In the genomic region with DNA sequence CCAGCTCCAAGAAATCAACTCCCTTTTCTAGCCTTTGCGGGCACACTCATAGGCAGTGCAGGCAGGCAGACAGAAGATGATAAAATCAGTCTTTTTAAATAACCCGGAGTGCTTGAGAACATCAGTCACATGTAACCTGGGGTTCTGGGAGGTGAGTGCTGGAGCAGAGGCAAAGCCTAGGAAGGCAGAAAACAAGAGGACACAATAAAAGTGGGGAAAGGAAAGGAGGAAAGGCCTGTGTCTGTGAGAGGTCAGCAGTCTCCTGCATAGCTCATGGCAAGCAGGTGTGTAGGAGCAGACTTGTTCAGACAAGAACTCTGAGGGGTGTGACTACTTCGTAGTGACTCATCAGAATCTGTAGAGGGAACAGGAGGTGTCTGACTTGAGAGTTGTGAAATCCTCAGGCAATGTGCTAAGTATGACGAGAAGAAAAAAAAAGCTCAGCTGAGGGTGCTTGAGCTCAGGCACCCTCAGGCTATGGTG, we compare ENCODE assay signal across 8 mouse cellular contexts. TPM values are rescaled to one million over a fixed set of nuclear protein-coding genes. Genes with fewer than 3 reads are reported as not detected.
DNase-seq lines count a peak whose midpoint lies in the region; ATAC-seq and TF ChIP-seq lines count a peak whose summit lies in the region.

No protein-coding gene starts in this region.

- no peak for DNase-seq in limb, embryonic 10.5 days (ENCODE audit: low spot score)
- DNase-seq in c-Kit-positive CD71-positive TER-119-positive erythroid progenitor cells, embryonic 14.5 days (ENCODE audit: low spot score) = peak; percentile 78
- peak; percentile 18 for DNase-seq in liver, adult 2 months (ENCODE audit: extremely low read depth, low read depth, low spot score)
- DNase-seq in kidney, adult 18-20 months = no peak
- no peak for DNase-seq in layer of hippocampus, postnatal 36 days

- H3K4me3 ChIP-seq in limb, embryonic 13.5 days = no peak overlapping the region
- no peak overlapping the region for H3K4me3 ChIP-seq in limb, embryonic 10.5 days
- H3K4me3 ChIP-seq in liver, adult 2 months (ENCODE audit: insufficient read depth, low read depth, low read length) = no peak overlapping the region
- H3K4me3 ChIP-seq in stomach, embryonic 14.5 days (ENCODE audit: low read depth, low read length) = no peak overlapping the region

- TF ChIP-seq POLR2A in liver, adult 2 months (IDR thresholded peaks at IDR 0.05; ENCODE audit: extremely low read depth, insufficient read depth, low read length) = no peak

- no peak overlapping the region for H3K27ac ChIP-seq in limb, embryonic 13.5 days
- no peak overlapping the region for H3K27ac ChIP-seq in limb, embryonic 10.5 days
- H3K27ac ChIP-seq in liver, adult 2 months (replicated peaks; ENCODE audit: insufficient read depth, low read depth, low read length) = no peak overlapping the region
- H3K27ac ChIP-seq in stomach, embryonic 14.5 days (ENCODE audit: low read length) = no peak overlapping the region

- no peak for TF ChIP-seq CTCF in liver, adult 2 months (IDR thresholded peaks at IDR 0.05; ENCODE audit: low read depth, low read length)

- peaks cover 13% of the 10 kb centered on the region; the same call in 1 of the 2 replicates for H3K79me2 ChIP-seq in liver, adult 2 months (ENCODE audit: control insufficient read depth, insufficient read depth, low read length)

- H3K27me3 ChIP-seq in limb, embryonic 13.5 days = no peaks in the 10 kb centered on the region
- no peaks in the 10 kb centered on the region for H3K27me3 ChIP-seq in limb, embryonic 10.5 days (ENCODE audit: low read depth, poor library complexity, severe bottlenecking)
- no peaks in the 10 kb centered on the region for H3K27me3 ChIP-seq in liver, adult 2 months (ENCODE audit: control insufficient read depth, insufficient read depth, low read length)
- no peaks in the 10 kb centered on the region for H3K27me3 ChIP-seq in stomach, embryonic 14.5 days (ENCODE audit: control insufficient read depth, insufficient read depth, low read length)

- no peaks in the 10 kb centered on the region for H3K9me3 ChIP-seq in limb, embryonic 13.5 days
- H3K9me3 ChIP-seq in limb, embryonic 10.5 days (replicated peaks) = no peaks in the 10 kb centered on the region
- no peaks in the 10 kb centered on the region for H3K9me3 ChIP-seq in stomach, embryonic 14.5 days (ENCODE audit: control insufficient read depth, low read depth, low read length)

- 80% methylated on average over 4 of the region's 4 CpGs for WGBS in limb, embryonic 13.5 days
- 87% methylated on average over 4 of the region's 4 CpGs for WGBS in limb, embryonic 10.5 days
- 69% methylated on average over 4 of the region's 4 CpGs for WGBS in liver, adult 2 months
- 83% methylated on average over 4 of the region's 4 CpGs for WGBS in stomach, embryonic 14.5 days

- H3K4me2 ChIP-seq in limb, embryonic 13.5 days (replicated peaks) = no peak overlapping the region
- H3K4me2 ChIP-seq in stomach, embryonic 14.5 days (replicated peaks; ENCODE audit: low read depth, low read length) = no peak overlapping the region

- H3K36me3 ChIP-seq in limb, embryonic 13.5 days = peaks cover 32% of the 10 kb centered on the region
- peaks cover 57% of the 10 kb centered on the region for H3K36me3 ChIP-seq in limb, embryonic 10.5 days
- peaks cover 13% of the 10 kb centered on the region; the same call in 1 of the 2 replicates for H3K36me3 ChIP-seq in liver, adult 2 months (ENCODE audit: control insufficient read depth, insufficient read depth, low read length)
- H3K36me3 ChIP-seq in stomach, embryonic 14.5 days (ENCODE audit: control insufficient read depth, insufficient read depth, low read length) = peaks cover 6% of the 10 kb centered on the region; the same call in 1 of the 2 replicates

- ATAC-seq in limb, embryonic 13.5 days (ENCODE audit: low FRiP score, low read depth) = peak; percentile 51; the same call in 1 of the 2 replicates
- peak; percentile 87 for ATAC-seq in stomach, embryonic 14.5 days (ENCODE audit: insufficient number of reproducible peaks, insufficient read depth, low FRiP score, low read depth)
- ATAC-seq in inflammation-experienced regulatory T-cells, adult 6 months = no peak

- no peak overlapping the region for H3K9ac ChIP-seq in limb, embryonic 13.5 days
- H3K9ac ChIP-seq in liver, adult 2 months (ENCODE audit: low read depth, low read length) = no peak overlapping the region
- H3K9ac ChIP-seq in stomach, embryonic 14.5 days (replicated peaks; ENCODE audit: low read depth, low read length) = no peak overlapping the region

- no peaks in the 10 kb centered on the region for H3K4me1 ChIP-seq in limb, embryonic 13.5 days
- H3K4me1 ChIP-seq in limb, embryonic 10.5 days = no peaks in the 10 kb centered on the region
- no peaks in the 10 kb centered on the region for H3K4me1 ChIP-seq in liver, adult 2 months (ENCODE audit: control insufficient read depth, insufficient read depth, low read length)
- no peaks in the 10 kb centered on the region; the same call in 1 of the 2 replicates for H3K4me1 ChIP-seq in stomach, embryonic 14.5 days (ENCODE audit: control insufficient read depth, insufficient read depth, low read length)

RNA-seq across cellular contexts. Expression of gene B3galnt2, which starts 14.4 kb away (rescaled TPM):
- polyA plus RNA-seq in limb, embryonic 13.5 days (2015; fragmentation: Nextera tagmentation; extraction: Ambion mirVana) = 37.2 and 45.5 TPM in 2 replicates
- 55.0 and 58.3 TPM in 2 replicates for polyA plus RNA-seq in limb, embryonic 10.5 days (2016; fragmentation: Nextera tagmentation; extraction: Ambion mirVana)
- 19.5 and 22.8 TPM in 2 replicates for total RNA-seq in liver, adult 2 months (2014; rRNA removed)
- polyA plus RNA-seq in liver, adult 2 months (2012; rRNA removed) = 23.6 and 29.5 TPM in 2 replicates
- 45.6 and 50.4 TPM in 2 replicates for polyA plus RNA-seq in stomach, embryonic 14.5 days (2014; fragmentation: Nextera tagmentation; extraction: Ambion mirVana)
- 10 to 100 TPM in 2 of 3 experiments, 1 to 10 TPM in 1; 8.9 to 12.7 (median 11.7) TPM for polyA plus RNA-seq in inflammation-experienced regulatory T-cells, adult 6 months (2017; shearing (Covaris generic))
- total RNA-seq in layer of hippocampus, postnatal 36 days (2021) = 10 to 100 TPM; 14.4 to 16.7 TPM

Comparison
In these comparisons a context has a peak if more than half of its experiments do, and no peak if none do; other contexts are left out.
1. DNase-seq: peak in c-Kit-positive CD71-positive TER-119-positive erythroid progenitor cells, embryonic 14.5 days (single experiment) and liver, adult 2 months (single experiment); none in limb, embryonic 10.5 days (single experiment), kidney, adult 18-20 months (single experiment) and layer of hippocampus, postnatal 36 days (0 of 2).